Mouse (Mus musculus): ENCODE data around the gene Herc3.
"Not testable (repeated sequence)": the region's sequence is repeated elsewhere in the genome, so short reads cannot be mapped to it uniquely, and the experiment has no call there.

The Herc3 gene

GRCm38 (mm10) chr6:58856494-58856893 lies 25.2 kb downstream of the Herc3 start:
- DNase-seq (ENCODE audit: low read depth in 1 of 2, low spot score in 2 of 2) = no peak

GRCm38 (mm10) chr6:58859517-58859916 lies 28.3 kb downstream of the Herc3 start:
- DNase-seq (ENCODE audit: low read depth in 1 of 2, low spot score in 2 of 2) = no peak

GRCm38 (mm10) chr6:58862446-58862993 lies 31.3 kb downstream of the Herc3 start:
- DNase-seq (ENCODE audit: low read depth in 1 of 2, low spot score in 2 of 2) = no peak

DNA sequence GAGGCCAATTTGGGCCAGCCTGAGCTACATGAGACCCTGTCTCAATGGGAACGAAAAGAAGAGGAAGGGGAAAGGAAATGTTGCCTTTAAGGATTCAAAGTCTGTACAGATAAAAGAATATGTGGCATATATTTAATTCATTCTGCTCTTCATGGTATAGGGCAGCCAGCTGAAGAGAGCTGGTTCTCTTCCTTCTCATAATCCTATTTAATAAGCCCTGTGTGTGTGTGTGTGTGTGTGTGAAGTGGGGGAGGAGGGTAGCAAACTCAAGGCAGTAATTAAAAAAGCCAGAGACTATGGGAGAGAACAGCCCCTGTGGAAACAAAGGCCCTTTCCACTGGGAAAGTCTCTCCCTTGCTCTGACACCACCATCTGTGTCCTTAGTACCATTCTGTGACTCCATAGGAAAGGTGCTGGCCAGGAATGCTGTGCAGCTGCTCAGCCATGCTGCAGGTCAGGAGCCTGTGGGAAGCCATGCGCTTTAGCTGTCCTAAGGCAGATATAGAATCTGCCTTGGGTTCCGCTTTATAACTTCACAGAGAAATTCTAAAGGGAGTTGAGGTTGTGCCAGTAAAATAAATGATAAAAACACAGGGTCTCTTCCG lies 32.5 kb downstream of the Herc3 start:
- DNase-seq (ENCODE audit: low read depth in 1 of 2, low spot score in 2 of 2) = no peak

DNA sequence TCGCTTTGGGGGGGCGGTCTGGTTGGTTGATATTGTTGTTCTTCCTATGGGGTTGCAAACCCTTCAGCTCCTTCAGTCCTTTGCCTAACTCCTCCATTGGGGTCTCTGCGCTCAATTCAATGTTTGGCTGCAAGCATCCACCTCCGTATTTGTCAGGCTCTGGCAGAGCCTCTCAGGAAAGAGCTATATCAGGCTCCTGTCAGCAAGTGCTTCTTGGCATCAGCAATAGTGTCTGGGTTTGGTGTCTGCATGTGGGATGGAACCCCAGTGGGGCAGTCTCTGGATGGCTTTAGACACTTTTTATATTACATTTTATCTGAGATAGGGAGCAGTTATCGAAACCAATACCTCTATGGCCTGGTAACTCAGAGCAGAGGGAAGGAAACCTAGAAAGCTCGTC lies 36.6 kb downstream of the Herc3 start:
- DNase-seq (ENCODE audit: low read depth in 1 of 2, low spot score in 2 of 2) = not testable (repeated sequence)

DNA sequence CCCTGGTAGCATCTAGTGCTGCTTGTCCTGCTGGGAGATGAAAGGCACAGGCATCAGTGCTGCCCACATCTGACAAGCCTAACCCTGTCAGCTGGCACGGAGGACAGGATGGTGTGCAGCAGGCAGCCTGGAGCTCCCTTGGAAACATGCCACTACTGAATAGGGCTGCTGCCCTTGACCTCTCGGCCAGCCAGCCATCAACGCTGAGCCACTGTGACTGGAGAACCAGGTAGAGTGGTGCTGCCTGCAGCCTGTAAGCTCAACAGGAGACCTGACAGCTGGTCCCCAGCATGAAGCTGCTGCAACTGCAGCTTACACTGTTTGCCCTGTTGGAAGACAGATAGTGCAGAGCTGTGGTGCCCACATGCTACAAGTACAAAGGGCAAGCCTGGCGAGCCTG lies 48.3 kb downstream of the Herc3 start:
- no peak for DNase-seq (ENCODE audit: low read depth in 1 of 2, low spot score in 2 of 2)

DNA sequence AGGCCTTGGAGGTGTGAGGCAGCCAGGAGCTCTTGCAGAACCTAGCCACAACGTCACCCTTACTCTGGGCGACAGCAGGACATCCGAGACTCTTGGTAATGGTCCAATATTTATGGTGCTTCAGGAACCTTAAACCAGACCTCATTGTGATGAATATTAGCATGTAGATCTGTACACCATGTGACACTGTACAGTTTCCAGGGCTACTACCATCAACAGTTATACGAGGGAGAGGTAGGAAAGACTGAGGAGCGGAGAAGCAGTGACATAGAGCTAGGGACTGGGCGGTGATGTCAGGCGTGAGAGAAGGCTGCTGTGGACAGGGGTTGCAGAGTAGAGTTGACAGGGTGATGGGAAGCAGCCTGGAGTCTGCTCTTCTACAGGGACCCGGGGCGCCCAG lies 48.7 kb downstream of the Herc3 start:
- DNase-seq (ENCODE audit: low read depth in 1 of 2, low spot score in 2 of 2) = no peak

DNA sequence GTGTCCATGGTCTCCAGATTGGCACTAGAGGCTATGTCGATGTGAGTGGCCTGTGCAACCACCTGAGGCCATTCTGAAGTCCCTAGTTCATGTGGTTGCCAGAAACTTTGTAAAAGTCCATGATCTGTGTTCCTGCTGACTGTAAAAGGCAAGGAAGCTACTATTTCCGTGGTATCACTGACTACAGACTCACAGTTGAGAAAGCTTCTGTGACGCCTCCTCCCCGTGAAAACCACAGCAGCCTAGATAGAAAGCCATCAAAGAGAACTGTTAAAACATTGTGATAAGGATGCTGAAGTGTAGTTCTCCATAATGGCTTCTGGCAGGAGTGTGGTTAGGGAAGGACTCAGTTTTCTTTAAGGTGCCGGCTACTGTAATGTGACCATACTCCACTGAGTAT lies 49.6 kb downstream of the Herc3 start:
- no peak for DNase-seq (ENCODE audit: low read depth in 1 of 2, low spot score in 2 of 2)

GRCm38 (mm10) chr6:58881363-58881762 lies 50.1 kb downstream of the Herc3 start:
- DNase-seq (ENCODE audit: low read depth in 1 of 2, low spot score in 2 of 2) = no peak

- DNase-seq (ENCODE audit: low read depth in 1 of 2, low spot score in 2 of 2) = no peak
These were observed 51.0 kb downstream of the Herc3 start for GRCm38 (mm10) chr6:58882271-58882670.

- no peak for DNase-seq (ENCODE audit: low read depth in 1 of 2, low spot score in 2 of 2)
These were observed 58.7 kb downstream of the Herc3 start for GRCm38 (mm10) chr6:58889917-58890316.

- DNase-seq (ENCODE audit: low read depth in 1 of 2, low spot score in 2 of 2) = no peak
These were observed 62.0 kb downstream of the Herc3 start for GRCm38 (mm10) chr6:58893307-58893706.

- DNase-seq (ENCODE audit: low read depth in 1 of 2, low spot score in 2 of 2) = no peak
These were observed 63.7 kb downstream of the Herc3 start for GRCm38 (mm10) chr6:58894994-58895393.

- no peak for DNase-seq (ENCODE audit: low read depth in 1 of 2, low spot score in 2 of 2)
These were observed 65.4 kb downstream of the Herc3 start for GRCm38 (mm10) chr6:58896648-58897047.

DNA sequence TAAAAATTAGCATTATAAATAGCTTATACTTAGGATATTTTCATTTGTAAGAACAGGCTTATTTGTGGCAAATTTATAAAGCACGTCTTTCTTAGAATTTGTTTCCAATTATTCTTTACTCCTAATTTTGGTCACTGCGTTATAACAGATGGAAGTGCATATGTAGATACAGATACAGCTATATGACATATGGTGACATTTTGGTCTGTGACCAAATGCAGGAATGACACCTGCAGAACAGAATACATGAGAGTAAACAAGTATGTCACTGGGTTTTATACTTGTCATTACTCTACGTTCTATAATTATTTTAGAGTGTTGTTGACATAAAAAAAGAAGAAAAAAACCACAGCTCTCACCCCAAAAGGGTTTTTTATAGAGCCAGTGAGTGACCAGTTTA lies 67.8 kb downstream of the Herc3 start:
- DNase-seq (ENCODE audit: low read depth in 1 of 2, low spot score in 2 of 2) = no peak

DNA sequence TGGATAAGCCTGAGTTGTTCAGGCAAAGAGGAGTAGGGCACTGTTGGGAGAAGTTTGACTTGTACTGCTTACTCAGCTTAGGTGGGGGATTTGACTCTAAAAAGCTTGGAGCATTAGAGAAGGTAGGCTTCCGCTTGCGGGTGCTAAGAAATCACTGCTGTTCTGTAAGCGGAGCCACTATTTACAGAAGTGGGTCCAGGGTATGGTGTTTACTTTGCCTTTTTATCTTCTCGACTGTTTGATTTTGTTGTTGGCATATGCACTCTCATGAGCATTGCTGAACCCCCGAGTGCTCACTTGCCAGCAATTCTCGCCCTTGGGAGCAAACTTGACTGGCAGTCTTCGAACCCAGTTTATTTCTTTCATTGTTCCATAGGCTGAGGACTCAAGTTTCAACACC lies 69.3 kb downstream of the Herc3 start:
- DNase-seq (ENCODE audit: low read depth in 1 of 2, low spot score in 2 of 2) = no peak

GRCm38 (mm10) chr6:58903171-58903570 lies 71.9 kb downstream of the Herc3 start:
- no peak for DNase-seq (ENCODE audit: low read depth in 1 of 2, low spot score in 2 of 2)

- no peak for DNase-seq (ENCODE audit: low read depth in 1 of 2, low spot score in 2 of 2)
These were observed 73.3 kb downstream of the Herc3 start for GRCm38 (mm10) chr6:58904551-58904950.

GRCm38 (mm10) chr6:58906852-58907261 lies 75.6 kb downstream of the Herc3 start, which contains the start of gene Nap1l5:
Gene Nap1l5 (minus strand): TSS chr6:58907076.
- no peak for DNase-seq (ENCODE audit: low read depth in 1 of 2, low spot score in 2 of 2)

- DNase-seq (ENCODE audit: low read depth in 1 of 2, low spot score in 2 of 2) = no peak
These were observed 76.1 kb downstream of the Herc3 start for GRCm38 (mm10) chr6:58907336-58907735.

- DNase-seq (ENCODE audit: low read depth in 1 of 2, low spot score in 2 of 2) = no peak
These were observed 76.5 kb downstream of the Herc3 start for GRCm38 (mm10) chr6:58907791-58908190.

- no peak for DNase-seq (ENCODE audit: low read depth in 1 of 2, low spot score in 2 of 2)
These were observed 81.6 kb downstream of the Herc3 start for GRCm38 (mm10) chr6:58912842-58913241.

DNA sequence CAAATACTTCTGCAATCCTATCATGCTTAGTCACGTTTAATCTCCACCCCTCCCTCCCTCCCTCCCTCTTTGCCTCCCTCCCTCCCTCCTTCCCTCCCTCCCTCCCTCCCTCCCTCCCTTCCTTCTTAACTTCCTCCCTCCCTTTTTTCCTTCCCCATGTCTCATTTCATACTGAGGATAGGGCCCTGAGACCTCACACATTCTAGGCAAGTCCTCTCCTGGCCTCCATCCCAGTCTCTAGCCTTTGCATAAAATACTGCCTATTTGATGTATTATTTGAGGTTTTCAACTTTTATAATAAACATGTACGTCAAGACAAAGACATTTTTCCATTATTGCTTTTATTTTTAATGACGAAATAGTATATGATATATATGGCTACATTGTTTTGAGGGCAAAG lies 82.3 kb downstream of the Herc3 start:
- no peak for DNase-seq (ENCODE audit: low read depth in 1 of 2, low spot score in 2 of 2)

All from monocyte, adult 2 months (primary cell).